Mouse (Mus musculus): ENCODE data around the gene Sgk2. TPM values are rescaled to one million over a fixed set of nuclear protein-coding genes. Genes with fewer than 3 reads are reported as not detected.
A peak's percentile ranks its signal among the peaks of the same experiment; 100 is the strongest.
"Not testable (repeated sequence)": the region's sequence is repeated elsewhere in the genome, so short reads cannot be mapped to it uniquely, and the experiment has no call there.

Gene Sgk2
- polyA plus RNA-seq, 1 experiment, result not detected

DNA sequence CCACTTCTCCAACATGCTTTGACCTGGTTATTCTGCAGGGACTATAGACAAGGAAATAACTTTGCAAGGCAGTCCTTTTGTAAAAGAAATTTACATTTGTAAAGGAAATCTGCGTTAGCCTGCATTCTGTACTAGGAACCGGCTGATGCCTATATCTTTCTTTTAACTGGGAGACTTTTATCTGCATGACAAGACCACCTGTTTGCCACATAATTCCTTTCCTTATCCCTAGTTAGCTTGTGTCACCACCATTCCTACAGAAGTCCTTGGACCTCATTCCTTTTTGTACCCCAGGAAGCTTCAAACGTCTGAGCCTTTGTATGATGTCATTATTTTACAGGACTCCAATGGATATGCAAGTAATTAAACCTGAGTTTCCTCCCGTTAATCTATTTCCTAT, 65.7 kb downstream of the Sgk2 start:
- H3K4me1 ChIP-seq (ENCODE audit: control insufficient read depth, insufficient read depth, low read length), result peaks cover 9% of the 10 kb centered on the region
- no peak overlapping the region for H3K4me3 ChIP-seq (ENCODE audit: insufficient read depth, low read length)
- TF ChIP-seq CTCF (IDR thresholded peaks at IDR 0.05; ENCODE audit: borderline replicate concordance, insufficient read depth, low read length) (no peak), POLR2A (IDR thresholded peaks at IDR 0.05; ENCODE audit: low read depth, low read length) (no peak)
- no peak overlapping the region for H3K27ac ChIP-seq (ENCODE audit: insufficient read depth, low read length)

DNA sequence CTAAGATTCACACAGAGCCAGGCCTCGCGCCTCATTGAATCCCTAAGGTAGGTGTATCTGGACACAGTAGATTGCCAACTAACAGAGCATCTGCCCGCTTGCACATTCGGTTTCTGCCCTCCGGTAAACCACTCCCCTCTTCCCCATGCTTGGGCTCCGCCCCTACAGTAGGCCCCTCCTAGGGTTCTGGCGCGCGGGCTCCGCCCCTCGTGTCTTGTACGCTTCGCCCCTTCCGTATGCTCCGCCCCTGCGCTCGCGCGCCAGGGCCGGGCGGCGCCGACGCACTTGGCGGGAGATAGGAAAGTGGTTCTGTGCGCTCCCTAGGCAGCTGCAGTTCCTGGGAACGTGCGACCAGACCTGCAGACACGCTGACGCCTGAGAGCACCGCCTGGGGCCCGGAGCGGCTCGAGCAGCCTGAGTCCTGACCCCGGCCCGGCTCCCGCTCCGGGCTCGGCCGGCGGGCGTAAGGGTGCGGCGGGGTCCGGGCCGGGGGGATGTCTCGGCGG, 67.3 kb downstream of the Sgk2 start, which contains the start of gene Mybl2:
Gene Mybl2 (plus strand): TSS at position 353 of the 506 bp plus-strand sequence.
- TF ChIP-seq POLR2A (IDR thresholded peaks at IDR 0.05; ENCODE audit: low read depth, low read length) (peak; percentile 63), CTCF (IDR thresholded peaks at IDR 0.05; ENCODE audit: borderline replicate concordance, insufficient read depth, low read length) (no peak)
- H3K27ac ChIP-seq (ENCODE audit: insufficient read depth, low read length), result no peak within 1 kb of the TSS
- peak within 1 kb of the TSS; percentile 73 for H3K4me3 ChIP-seq (ENCODE audit: insufficient read depth, low read length)
- H3K4me1 ChIP-seq (ENCODE audit: control insufficient read depth, insufficient read depth, low read length), result peaks cover 9% of the 10 kb centered on the region

DNA sequence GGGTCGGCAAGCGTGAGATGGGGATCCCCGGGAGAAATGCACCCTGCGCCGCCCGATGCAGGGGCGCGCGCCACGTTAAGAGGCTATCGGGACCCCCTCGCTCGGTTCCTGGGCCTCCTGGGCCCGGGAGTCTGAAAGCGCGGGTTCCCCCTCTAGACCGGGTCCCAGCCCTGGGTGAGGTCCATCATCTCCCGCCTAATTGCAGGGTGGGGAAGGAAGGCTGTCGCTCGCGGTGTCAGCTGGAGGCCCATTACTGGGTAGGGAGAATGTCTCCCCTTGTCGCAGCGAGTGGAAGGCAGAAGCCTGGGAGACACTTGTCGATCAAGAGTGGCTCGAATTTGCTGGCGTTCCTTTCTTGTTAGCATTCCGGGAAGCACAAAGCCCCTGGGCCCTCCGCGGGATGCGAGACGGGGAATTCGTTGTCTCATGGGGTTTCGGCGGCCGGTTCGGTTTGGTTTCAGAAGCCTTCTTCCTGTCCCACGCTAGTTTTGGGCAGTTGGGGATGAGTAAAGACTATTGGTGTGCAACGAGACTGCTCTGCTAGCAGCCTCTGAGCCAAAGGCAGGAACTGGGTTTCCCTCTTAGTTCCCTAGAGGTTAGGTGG, 67.9 kb downstream of the Sgk2 start:
- Histone ChIP-seq H3K4me1 (ENCODE audit: control insufficient read depth, insufficient read depth, low read length) (peaks cover 9% of the 10 kb centered on the region), H3K27ac (ENCODE audit: insufficient read depth, low read length) (no peak overlapping the region), H3K4me3 (ENCODE audit: insufficient read depth, low read length) (peak overlapping the region; percentile 73)
- TF ChIP-seq POLR2A (IDR thresholded peaks at IDR 0.05; ENCODE audit: low read depth, low read length) (no peak), CTCF (IDR thresholded peaks at IDR 0.05; ENCODE audit: borderline replicate concordance, insufficient read depth, low read length) (no peak)

DNA sequence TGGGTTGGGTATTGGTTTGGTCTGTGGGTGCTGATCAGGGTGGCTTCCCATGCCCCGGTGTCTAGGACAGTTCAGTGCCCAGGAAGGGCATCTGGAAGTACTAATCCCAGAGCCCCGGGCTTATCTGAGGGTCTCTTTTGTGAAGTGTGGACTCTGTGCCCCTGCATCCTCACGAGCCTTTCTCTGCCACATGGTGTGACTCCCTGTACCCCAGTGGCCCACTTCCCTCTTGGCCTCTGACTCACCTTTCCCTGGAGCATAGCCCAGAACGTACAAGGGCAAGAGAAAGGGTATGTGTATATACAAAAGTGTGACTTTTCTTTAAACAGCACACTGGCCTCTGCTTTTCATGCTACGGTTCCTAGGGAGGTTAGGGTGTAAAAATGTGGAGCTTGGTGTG, 68.6 kb downstream of the Sgk2 start:
- TF ChIP-seq CTCF (IDR thresholded peaks at IDR 0.05; ENCODE audit: borderline replicate concordance, insufficient read depth, low read length) (no peak), POLR2A (IDR thresholded peaks at IDR 0.05; ENCODE audit: low read depth, low read length) (no peak)
- Histone ChIP-seq H3K4me3 (ENCODE audit: insufficient read depth, low read length) (peak overlapping the region; percentile 73), H3K4me1 (ENCODE audit: control insufficient read depth, insufficient read depth, low read length) (peaks cover 9% of the 10 kb centered on the region), H3K27ac (ENCODE audit: insufficient read depth, low read length) (no peak overlapping the region)

DNA sequence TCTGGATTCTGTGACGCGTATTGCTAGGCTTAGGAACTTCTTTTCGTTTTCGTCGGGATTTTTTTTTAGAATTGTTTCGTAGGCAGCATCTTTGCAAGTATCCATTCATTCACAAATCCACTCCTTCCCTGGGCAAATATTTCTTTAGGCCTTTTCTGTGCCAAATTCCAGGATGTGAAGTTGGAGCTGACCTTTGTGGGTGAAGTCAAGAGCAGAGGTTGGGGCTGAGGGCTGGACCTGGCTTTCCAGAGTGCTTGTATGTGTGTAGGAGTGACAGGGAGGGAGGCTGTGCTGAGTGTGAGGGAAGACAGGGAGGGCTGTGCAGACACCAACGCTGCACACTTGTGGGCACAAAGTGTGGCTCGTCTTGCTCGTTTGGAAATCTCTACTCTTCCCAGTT, 69.5 kb downstream of the Sgk2 start:
- Histone ChIP-seq H3K4me3 (ENCODE audit: insufficient read depth, low read length) (no peak overlapping the region), H3K4me1 (ENCODE audit: control insufficient read depth, insufficient read depth, low read length) (peaks cover 9% of the 10 kb centered on the region), H3K27ac (ENCODE audit: insufficient read depth, low read length) (no peak overlapping the region)
- TF ChIP-seq POLR2A (IDR thresholded peaks at IDR 0.05; ENCODE audit: low read depth, low read length) (no peak), CTCF (IDR thresholded peaks at IDR 0.05; ENCODE audit: borderline replicate concordance, insufficient read depth, low read length) (no peak)

DNA sequence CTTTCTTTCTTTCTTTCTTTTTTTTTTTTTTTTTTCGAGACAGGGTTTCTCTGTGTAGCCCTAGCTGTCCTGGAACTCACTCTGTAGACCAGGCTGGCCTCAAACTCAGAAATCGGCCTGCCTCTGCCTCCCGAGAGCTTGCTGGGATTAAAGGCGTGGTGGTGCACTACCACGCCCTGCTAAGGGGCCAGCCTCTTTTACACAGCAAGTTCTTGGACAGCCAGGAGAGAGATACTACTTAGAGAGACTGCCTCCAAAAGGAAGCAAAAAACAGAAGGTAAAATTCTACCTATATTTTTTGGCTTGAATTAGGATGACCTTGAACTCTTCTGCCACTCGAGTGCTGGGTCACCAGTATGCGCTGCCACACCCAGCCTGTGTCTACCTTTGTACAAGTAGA, 71.9 kb downstream of the Sgk2 start:
- H3K4me1 ChIP-seq (ENCODE audit: control insufficient read depth, insufficient read depth, low read length); H3K4me3 ChIP-seq (ENCODE audit: insufficient read depth, low read length); H3K27ac ChIP-seq (ENCODE audit: insufficient read depth, low read length): not testable (repeated sequence)

DNA sequence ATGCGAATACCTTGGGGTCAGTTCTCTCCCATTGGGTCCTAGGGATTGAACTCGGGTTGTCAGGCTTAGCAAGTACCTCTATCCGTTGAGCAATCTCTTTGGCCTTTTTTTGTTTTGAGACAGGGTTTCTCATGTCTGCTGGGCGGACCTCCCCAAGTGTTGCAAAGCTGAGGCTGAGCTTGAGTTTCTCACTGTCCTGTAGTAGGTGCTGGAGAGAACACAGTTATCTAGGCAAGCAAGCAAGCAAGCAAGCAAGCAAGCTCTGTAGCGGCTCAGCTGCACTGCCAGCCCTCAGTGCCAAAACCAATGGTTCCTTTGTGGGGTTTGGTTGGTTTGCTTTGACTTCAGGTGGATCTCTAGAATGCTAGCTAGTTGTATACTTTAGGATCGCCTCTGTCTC, 73.5 kb downstream of the Sgk2 start:
- Histone ChIP-seq H3K27ac (ENCODE audit: insufficient read depth, low read length) (no peak overlapping the region), H3K4me3 (ENCODE audit: insufficient read depth, low read length) (no peak overlapping the region), H3K4me1 (ENCODE audit: control insufficient read depth, insufficient read depth, low read length) (peaks cover 9% of the 10 kb centered on the region)
- no peak for TF ChIP-seq CTCF (IDR thresholded peaks at IDR 0.05; ENCODE audit: borderline replicate concordance, insufficient read depth, low read length)
- no peak for TF ChIP-seq POLR2A (IDR thresholded peaks at IDR 0.05; ENCODE audit: low read depth, low read length)

DNA sequence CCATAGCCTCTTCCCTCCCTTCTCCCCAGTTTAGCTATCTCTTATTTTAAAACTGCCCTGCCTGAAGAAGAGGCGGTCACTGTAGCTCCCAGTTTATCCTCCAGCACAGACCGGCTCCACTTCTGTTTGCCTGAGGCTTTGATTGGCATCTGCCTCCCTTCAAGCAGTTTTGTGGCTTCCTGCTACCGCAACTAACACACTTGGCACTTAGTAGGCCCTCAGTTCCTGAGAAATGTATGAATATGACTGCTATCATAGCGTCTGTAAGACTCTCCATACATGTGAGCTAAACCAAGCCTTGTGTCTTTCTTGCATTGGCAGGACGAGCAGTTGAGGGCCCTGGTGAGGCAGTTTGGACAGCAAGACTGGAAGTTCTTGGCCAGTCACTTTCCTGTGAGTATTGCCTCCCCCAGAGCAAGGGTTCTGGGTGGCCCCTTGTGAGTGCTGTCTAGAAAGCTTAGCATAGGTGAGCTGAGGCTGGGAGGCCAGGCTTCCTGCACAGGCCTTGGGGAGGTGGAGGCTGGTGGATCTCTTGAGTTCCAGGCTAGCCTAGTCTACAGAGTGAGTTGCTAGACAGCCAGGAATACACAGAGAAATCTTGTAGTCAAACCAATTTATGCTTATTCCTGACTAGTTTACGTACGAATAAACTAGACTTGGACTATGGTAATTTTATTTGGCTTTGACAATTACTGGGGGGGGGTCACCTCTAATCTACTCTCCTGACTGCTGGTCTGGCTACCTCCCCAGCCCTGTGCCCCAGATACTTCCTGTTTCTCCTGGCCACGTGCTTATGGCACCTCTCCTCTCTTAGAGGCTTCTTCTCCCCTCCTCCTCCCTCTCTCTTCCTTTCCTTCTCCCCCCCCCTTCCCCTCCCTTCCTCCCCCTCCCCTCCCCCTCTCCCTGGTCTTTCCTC, 74.3 kb downstream of the Sgk2 start:
- H3K4me3 ChIP-seq (ENCODE audit: insufficient read depth, low read length), result no peak overlapping the region
- 0 out of 2 replicates have a peak, but pooled peaks cover 3% of the 10 kb centered on the region for H3K4me1 ChIP-seq (ENCODE audit: control insufficient read depth, insufficient read depth, low read length)
- TF ChIP-seq CTCF (IDR thresholded peaks at IDR 0.05; ENCODE audit: borderline replicate concordance, insufficient read depth, low read length) (no peak), POLR2A (IDR thresholded peaks at IDR 0.05; ENCODE audit: low read depth, low read length) (no peak)
- H3K27ac ChIP-seq (ENCODE audit: insufficient read depth, low read length), result no peak overlapping the region

DNA sequence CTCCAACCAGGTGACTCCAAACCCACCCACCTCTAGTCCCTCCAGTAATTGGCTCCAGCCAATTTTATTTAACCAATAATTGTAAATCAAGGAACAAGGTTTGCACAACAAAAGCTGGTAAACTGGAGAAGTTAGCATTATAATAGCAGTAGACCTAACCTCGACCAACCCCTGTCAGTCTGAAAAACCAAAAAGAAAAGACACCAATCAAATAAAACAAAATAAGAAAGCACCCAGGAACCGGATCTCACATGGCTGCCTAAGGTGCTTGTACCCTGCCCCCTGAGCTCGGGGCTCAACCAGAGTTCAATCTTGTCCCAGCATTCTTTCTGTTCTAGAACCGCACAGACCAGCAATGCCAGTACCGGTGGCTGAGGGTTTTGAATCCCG, 75.0 kb downstream of the Sgk2 start:
- Histone ChIP-seq H3K27ac (ENCODE audit: insufficient read depth, low read length) (no peak overlapping the region), H3K4me3 (ENCODE audit: insufficient read depth, low read length) (no peak overlapping the region), H3K4me1 (ENCODE audit: control insufficient read depth, insufficient read depth, low read length) (no peaks in the 10 kb centered on the region)
- TF ChIP-seq CTCF (IDR thresholded peaks at IDR 0.05; ENCODE audit: borderline replicate concordance, insufficient read depth, low read length), result no peak

Other genes starting within 250 kb of the Sgk2 start
- gene Srsf6, start 55.8 kb upstream of the Sgk2 start, polyA plus RNA-seq (2011; ENCODE audit: insufficient read length, low read depth, missing spikeins), result 198 and 232 TPM in 2 replicates
- gene L3mbtl1, start 43.9 kb upstream of the Sgk2 start, polyA plus RNA-seq (2011; ENCODE audit: insufficient read length, low read depth, missing spikeins), result 0.23 and 0.51 TPM in 2 replicates
- 55.8 and 60.1 TPM in 2 replicates for gene Ift52, start 30.0 kb downstream of the Sgk2 start, polyA plus RNA-seq (2011; ENCODE audit: insufficient read length, low read depth, missing spikeins)
- 13.8 and 25.7 TPM in 2 replicates for gene Mybl2, start 67.4 kb downstream of the Sgk2 start, polyA plus RNA-seq (2011; ENCODE audit: insufficient read length, low read depth, missing spikeins)
- not detected in 2 replicates for gene Gtsf1l, start 100.5 kb downstream of the Sgk2 start, polyA plus RNA-seq (2011; ENCODE audit: insufficient read length, low read depth, missing spikeins)
- gene Tox2, start 215.8 kb downstream of the Sgk2 start, polyA plus RNA-seq (2011; ENCODE audit: insufficient read length, low read depth, missing spikeins), result not detected in 2 replicates